Mouse (Mus musculus) urinary bladder, postnatal 14 days (tissue): ENCODE results near the gene Disc1.
A peak's percentile ranks its signal among the peaks of the same experiment; 100 is the strongest.

Source experiments
- DNase-seq: peaks from one replicate; pipeline ENCODE4 v3.0.0; 2021; ENCODE audit warnings: low spot score

Gene Disc1

DNA sequence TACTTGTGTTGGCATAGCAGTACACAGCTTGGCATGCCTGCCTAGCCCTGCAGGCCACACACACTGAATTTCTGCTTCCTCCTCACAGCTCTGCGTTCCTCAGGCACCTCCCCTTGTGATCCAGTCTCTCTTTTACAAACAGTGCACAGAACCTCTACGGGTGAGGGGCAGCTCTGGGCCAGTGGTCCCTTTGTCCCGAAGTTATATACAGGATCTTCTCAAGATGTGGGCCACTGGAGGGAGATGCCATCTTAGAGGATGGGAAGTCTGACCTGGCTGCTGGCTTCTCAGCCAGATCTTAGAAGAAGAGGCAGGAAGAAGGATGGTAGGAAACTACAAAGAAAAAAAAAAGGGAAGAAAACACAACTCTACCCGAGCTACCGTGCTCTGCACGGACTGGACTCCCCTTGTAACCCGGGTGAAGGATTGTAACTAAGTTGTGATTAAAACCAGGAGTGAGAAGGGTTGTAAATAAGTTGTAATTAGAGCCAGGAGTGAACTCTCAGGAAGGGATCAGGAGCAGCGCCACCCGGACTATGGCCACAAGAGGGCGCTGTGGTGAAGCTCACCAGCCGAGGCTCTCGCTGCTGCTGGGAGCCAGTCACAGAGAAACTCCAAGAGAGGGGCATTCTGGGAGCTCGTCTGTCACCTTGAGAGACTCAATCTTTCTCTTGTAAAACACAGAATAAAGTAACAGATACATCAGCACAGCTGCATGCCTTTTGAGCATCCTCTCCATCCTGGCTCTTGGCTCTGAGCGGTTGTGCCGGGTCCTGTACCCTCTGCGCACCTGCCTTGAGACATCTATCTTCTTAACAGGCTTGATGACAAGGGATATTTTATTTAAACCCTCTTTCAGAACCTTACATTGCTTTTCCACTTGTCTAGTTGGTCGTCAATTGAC lies 129.8 kb downstream of the Disc1 start:
- DNase-seq, result peak; percentile 86

- no peak for DNase-seq
Observed at GRCm38 (mm10) chr8:125184452-125184817, 130.4 kb downstream of the Disc1 start.

- no peak for DNase-seq
Observed at GRCm38 (mm10) chr8:125184881-125185280, 130.9 kb downstream of the Disc1 start.

DNA sequence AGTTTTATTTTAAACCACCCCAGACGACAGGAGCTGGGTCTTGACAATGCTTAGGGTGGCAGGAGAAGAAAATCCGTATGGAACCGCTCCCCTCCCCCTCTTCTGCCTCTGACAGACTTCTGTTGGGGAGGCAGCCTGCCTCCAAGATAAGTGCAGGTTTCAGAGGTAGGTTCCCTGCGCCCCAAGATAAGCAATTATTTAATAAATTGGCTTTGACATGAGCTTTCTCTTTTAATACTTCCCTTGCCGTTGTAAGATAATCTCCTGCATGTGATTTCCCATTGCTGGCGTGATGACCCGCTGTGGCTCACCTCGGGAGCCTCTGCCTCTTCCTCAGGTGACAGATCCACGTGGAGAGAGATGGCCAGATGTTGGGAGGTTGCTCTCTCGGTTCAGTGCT lies 133.0 kb downstream of the Disc1 start:
- DNase-seq, result no peak

DNA sequence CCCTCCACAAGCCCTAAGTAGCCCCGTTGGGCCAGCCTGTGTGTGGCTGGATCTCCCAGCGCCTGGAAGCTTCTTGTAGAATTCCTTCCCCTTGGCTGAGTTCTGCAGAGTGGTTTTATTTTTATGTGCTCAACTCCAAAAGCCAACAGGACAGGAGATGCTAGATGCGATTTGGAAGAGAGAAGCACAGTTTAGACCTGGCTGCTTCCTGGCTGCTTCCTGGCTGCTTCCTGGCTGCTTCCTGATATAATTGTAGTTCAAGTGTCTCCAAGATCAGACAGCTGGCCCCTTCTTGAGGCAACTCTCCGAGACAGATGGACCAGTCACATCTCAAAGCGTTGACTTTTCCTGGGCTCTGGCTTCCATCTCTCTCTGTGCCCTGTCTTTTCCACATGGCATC lies 139.7 kb downstream of the Disc1 start:
- DNase-seq, result no peak

DNA sequence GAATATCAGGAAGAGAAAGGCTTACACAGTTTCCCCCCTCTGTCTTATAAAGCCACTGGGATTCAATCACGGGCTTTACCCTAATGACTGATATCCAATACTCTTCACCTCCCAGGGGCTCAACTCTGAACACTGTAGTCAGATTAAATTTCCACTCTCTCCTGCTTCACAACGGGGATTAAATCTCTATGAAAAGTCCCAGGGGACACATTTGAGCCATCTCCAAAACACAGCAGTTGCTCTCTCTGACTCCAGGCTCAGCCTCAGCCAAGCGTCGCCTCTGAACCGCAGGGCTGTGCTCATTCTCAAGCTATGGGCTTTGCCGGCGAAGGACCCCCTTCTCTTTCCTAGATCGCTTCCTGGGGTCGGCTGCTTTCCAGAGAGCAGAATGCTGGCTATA lies 141.1 kb downstream of the Disc1 start:
- no peak for DNase-seq

DNA sequence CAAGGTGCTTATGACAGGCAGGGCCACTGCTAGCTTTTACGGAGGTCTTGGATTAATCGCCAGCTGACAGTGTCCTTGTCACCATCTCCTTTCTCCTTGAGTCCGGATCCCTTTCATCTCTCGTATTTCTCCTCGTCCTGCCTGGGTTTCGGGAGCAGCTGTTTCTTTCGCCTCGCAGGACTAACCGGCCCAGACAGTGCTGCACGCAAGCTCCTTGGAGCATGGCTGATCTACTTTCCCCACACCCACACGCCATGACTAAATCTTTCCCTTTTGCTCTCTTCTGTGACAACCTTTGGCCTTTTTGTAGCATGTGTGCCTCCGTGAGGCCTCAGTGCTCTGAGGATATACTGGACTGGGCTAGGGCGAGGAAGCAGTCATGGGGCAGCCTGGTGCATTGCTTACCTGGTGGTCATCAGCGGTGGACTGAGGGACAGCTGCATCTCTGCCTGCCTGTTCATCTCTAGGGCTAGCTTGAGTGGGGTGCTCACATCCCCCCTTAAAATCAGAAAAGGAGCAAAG lies 142.6 kb downstream of the Disc1 start:
- no peak for DNase-seq

- no peak for DNase-seq
Observed at GRCm38 (mm10) chr8:125197341-125198002, 143.5 kb downstream of the Disc1 start.

- DNase-seq, result no peak
Observed at GRCm38 (mm10) chr8:125198420-125199196, 144.6 kb downstream of the Disc1 start.

DNA sequence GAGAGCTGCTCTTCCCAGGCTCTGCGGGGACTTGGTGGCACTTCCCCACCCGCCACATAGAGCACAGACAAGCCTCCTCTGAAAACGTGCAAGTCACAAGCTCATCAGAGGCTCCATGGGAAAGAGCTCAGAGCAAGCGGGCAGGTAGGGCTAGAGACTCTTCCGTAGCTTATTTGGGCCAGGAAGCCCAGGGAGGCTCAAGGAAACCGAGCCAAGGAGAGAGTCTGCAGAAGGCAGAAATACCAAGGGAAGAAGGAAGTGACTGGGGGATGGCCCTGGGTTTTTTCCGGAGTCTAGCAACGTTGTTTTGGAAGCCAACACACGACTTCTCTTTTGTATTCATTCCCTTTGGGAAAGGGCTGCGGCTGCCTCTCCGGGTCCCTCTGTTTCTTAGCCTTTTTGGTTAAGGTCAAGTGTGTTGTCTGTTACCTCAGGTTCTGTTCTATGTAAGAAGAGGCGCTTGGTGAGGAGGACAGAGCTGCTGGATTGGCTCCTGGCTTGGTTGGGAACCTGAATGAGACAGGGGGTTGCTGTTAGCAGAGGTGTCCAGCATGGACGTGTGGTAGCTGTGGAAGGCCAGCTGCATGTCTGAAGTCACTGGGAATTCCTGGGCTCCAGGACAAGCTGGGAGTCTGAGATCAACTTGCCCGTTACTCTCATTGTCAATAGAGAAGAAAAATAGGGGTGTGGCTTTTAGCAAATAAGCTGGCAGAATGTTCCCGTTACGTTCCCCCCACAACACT lies 145.4 kb downstream of the Disc1 start:
- no peak for DNase-seq

- DNase-seq, result no peak
Observed at GRCm38 (mm10) chr8:125200273-125200863, 146.4 kb downstream of the Disc1 start.

- DNase-seq, result no peak
Observed at GRCm38 (mm10) chr8:125201650-125202049, 147.7 kb downstream of the Disc1 start.

DNA sequence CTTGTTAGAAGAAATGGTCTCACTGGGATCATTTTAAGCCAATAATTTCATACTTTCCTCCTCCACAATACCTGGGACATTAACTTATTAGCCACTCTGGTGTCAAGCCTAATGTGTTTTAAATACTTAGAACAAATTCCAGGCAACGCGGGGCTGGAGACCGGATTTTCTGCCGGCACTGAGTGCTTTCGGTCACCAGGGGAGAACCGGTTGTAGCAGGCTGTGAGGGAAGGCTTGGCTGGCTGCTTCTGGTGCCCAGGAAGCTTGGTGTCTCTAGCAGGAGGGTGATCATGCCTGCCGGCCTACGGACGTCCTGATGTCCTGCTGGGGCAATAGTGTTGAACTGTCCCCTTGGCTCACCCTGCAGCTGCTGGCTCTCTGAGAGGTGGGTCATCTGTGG lies 149.0 kb downstream of the Disc1 start:
- DNase-seq, result no peak

- no peak for DNase-seq
Observed at GRCm38 (mm10) chr8:125205556-125205955, 151.6 kb downstream of the Disc1 start.

DNA sequence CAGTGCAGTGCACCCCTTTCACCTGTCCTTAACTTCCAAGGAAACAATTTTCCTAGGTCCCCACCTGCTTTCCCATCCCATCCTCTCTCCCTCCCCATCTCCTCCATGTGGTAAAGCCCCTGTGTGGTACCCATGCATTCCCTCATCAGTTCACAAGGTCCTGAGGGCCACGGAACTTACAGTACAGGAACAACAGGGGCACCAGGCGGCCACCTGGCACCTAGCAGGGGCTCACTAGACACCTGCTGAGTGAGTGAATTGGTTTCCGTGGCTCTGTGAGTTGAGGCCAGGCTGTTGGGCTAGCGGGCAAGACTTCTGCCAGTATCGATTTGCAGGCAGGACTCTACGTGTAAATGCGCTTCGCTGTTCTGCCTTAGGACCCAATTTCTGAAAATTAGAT lies 152.4 kb downstream of the Disc1 start:
- no peak for DNase-seq

DNA sequence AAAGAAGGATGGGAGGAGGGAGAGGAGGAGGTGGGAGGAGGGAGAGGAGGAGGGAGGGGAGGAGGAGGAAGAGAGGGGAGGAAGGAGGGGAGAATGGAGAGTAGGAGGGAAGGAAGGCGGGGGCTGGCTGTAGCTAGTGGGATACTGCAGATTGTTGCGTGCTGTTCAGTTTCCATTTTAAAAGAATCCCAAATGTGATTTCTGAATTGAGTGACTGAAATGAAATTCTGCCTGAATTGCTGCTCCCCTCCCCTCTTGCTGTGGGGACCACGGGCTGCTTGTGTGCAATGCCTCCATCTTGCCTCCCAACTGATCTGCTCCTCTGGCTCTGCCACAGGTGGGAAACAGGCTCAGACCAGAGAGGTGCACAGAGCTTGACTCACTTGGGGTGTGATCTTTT lies 153.0 kb downstream of the Disc1 start:
- DNase-seq, result no peak

GRCm38 (mm10) chr8:125212619-125213167 lies 158.7 kb downstream of the Disc1 start:
- no peak for DNase-seq

DNA sequence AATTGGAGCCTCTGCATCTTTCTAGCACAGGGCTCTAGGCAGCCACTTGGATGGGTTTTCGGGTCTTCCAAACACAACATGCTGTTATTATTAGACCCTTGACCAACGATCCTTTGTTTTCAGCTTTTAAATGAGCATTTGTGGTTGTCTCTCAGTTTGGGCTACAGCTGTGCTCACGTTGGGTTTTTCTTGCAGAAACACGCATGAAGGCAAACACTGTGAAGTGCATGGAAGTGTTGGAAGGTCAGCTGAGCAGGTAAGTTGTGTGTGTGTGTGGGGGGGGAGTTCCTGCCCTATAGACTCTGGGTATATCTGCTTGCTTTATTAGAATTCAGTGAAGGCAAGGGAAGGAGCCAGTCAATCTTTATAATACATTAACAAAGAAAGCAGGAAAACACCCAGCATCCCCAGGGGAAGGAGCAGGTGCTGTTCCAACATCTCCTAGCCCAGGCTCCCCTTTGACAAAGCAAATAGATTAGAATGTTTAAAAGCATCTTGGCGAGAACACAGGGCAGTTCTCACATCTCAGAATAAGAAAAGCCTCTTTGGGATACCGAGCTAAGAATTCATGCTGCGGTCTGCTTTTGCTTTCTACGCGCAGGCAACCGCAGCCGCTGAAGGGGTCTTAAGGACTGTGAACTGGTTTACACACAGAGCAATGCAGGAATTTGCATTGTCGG lies 164.0 kb downstream of the Disc1 start:
- DNase-seq, result no peak

DNA sequence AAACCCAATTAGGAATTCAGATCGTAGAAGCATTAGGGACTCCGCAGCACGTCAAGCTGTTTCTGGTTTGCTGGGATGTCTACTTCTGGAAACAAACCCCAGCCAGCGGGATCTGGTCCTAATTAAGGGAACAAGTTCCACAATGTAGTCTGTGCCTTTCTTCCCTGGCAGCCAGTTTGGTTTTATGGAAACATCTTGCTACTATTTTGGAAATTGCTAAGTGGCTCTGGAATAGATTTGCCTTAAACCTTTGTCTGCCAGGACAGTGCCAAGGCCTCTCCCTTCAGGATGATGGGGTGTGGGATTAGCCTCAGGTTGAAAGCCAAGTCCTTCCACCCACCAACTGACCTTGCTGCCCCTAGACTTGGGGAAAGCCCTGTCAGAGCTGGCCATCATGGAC lies 164.7 kb downstream of the Disc1 start:
- no peak for DNase-seq

DNA sequence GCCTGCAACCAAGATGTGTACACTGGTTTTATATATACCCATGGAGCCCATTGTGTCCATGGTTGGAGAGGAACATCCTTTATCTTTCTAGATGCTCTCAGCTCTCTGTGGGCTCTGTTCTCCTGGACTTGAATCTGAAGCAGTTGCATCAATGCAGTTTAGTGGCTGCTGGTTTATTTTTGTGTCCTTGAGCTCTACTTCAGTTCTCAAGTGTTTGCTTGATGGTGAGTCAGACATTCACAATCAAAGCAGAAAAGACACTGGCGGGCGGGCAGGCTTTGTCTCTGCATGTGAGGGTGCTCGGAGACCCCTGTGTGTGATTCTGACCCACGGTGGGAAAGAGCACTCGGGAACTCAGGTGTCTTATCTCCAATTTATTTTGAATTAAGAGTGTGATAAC lies 166.6 kb downstream of the Disc1 start:
- DNase-seq, result no peak

GRCm38 (mm10) chr8:125221062-125221461 lies 167.1 kb downstream of the Disc1 start:
- DNase-seq, result no peak
